Mouse (Mus musculus): ENCODE measurements around the gene Pparg. TPM values are rescaled to one million over a fixed set of nuclear protein-coding genes. Genes with fewer than 3 reads are reported as not detected.

Gene Pparg
- total RNA-seq, 2 experiments from 2014 or later, result 6.6 to 8.7 TPM

- intact Hi-C loops (cut with DNase I), result loop anchor here (2.0 to 5.0 kb wide), 3 partner anchors 267 to 490 kb away; partner anchors contain the start of gene Gm17482
- peak; percentile 66 to 77 for DNase-seq (ENCODE audit: low spot score in 2 of 2)
These were observed 178.1 kb downstream of the Pparg start for GRCm38 (mm10) chr6:115538645-115539429.

Other genes starting within 250 kb of the Pparg start
- 100 to 1,000 TPM; 444 to 455 TPM for gene Syn2, start 226.0 kb upstream of the Pparg start, total RNA-seq (2021)
- gene Gm17482, start 133.6 kb upstream of the Pparg start, total RNA-seq (2021), result not detected
- 10 to 100 TPM; 17.2 to 18.5 TPM for gene Timp4, start 108.7 kb upstream of the Pparg start, total RNA-seq (2021)
- gene Tsen2, start 183.7 kb downstream of the Pparg start, total RNA-seq (2021), result 10 to 100 TPM; 20.3 to 21.8 TPM
- not detected for gene Mkrn2os, start 231.6 kb downstream of the Pparg start, total RNA-seq (2021)
- 10 to 100 TPM; 34.4 to 34.6 TPM for gene Mkrn2, start 241.0 kb downstream of the Pparg start, total RNA-seq (2021)